Mouse (Mus musculus) ES-CJ7 (cell line): Measurements from ENCODE around the gene Cfl1.
A peak's percentile ranks its signal among the peaks of the same experiment; 100 is the strongest.

Experiments
- DNase-seq: peaks from one replicate; pipeline ENCODE4 v3.0.0; 2011; ENCODE audit warnings: low read depth, low spot score

Gene Cfl1

GRCm38 (mm10) chr19:5490313-5490897, at the start of gene Cfl1:
Gene Cfl1, plus strand, starts transcription at chr19:5490455.
- peak; percentile 96 for DNase-seq

GRCm38 (mm10) chr19:5444371-5444908, 45.8 kb upstream of the Cfl1 start:
- DNase-seq, result no peak

GRCm38 (mm10) chr19:5444954-5445353, 45.3 kb upstream of the Cfl1 start:
- DNase-seq, result no peak

- no peak for DNase-seq
Measured at GRCm38 (mm10) chr19:5445747-5446146, 44.5 kb upstream of the Cfl1 start.

- DNase-seq, result peak; percentile 84
Measured at GRCm38 (mm10) chr19:5447515-5448353, 42.5 kb upstream of the Cfl1 start, which contains the start of gene Fosl1. Gene Fosl1, plus strand, starts transcription at chr19:5447547.

GRCm38 (mm10) chr19:5448354-5449150, 41.7 kb upstream of the Cfl1 start:
- no peak for DNase-seq

- no peak for DNase-seq
Measured at GRCm38 (mm10) chr19:5449673-5450072, 40.6 kb upstream of the Cfl1 start.

GRCm38 (mm10) chr19:5451766-5452165, 38.5 kb upstream of the Cfl1 start:
- DNase-seq, result no peak

GRCm38 (mm10) chr19:5455037-5455436, 35.2 kb upstream of the Cfl1 start:
- no peak for DNase-seq

- no peak for DNase-seq
Measured at GRCm38 (mm10) chr19:5455568-5455967, 34.7 kb upstream of the Cfl1 start.

GRCm38 (mm10) chr19:5456241-5456921, 33.9 kb upstream of the Cfl1 start:
- no peak for DNase-seq

GRCm38 (mm10) chr19:5456922-5457745, 33.1 kb upstream of the Cfl1 start:
- peak; percentile 91 for DNase-seq

- no peak for DNase-seq
Measured at GRCm38 (mm10) chr19:5457746-5458442, 32.4 kb upstream of the Cfl1 start, which contains the start of gene Ccdc85b. Gene Ccdc85b, minus strand, starts transcription at chr19:5457894.

- DNase-seq, result no peak
Measured at GRCm38 (mm10) chr19:5459019-5459418, 31.2 kb upstream of the Cfl1 start.

GRCm38 (mm10) chr19:5459896-5460295, 30.4 kb upstream of the Cfl1 start:
- DNase-seq, result no peak

GRCm38 (mm10) chr19:5460465-5460911, 29.8 kb upstream of the Cfl1 start, which contains the start of gene Fibp:
Gene Fibp, plus strand, starts transcription at chr19:5460615.
- peak; percentile 87 for DNase-seq

GRCm38 (mm10) chr19:5461411-5461810, 28.8 kb upstream of the Cfl1 start:
- DNase-seq, result no peak

- no peak for DNase-seq
Measured at GRCm38 (mm10) chr19:5463212-5463611, 27.0 kb upstream of the Cfl1 start.

- DNase-seq, result peak; percentile 94
Measured at GRCm38 (mm10) chr19:5463791-5464562, 26.3 kb upstream of the Cfl1 start.
